Mouse (Mus musculus) thymus, adult 2 months (tissue): Measurements from ENCODE around the gene Epor. TPM values are rescaled to one million over a fixed set of nuclear protein-coding genes. Genes with fewer than 3 reads are reported as not detected.

Experiments used
- DNase-seq: peaks from one replicate; pipeline ENCODE4 v3.0.0; 2021
- H3K27ac ChIP-seq: fragments of 200-500 bp; 2 replicates; pipeline ENCODE4 v1.5.1; 2012; ENCODE audit warnings: low read length, control low read depth; ENCODE audit not compliant: control insufficient read depth, insufficient read depth
- H3K27me3 ChIP-seq: fragments of 200-500 bp; 2 replicates; pipeline ENCODE4 v1.6.1; 2012; ENCODE audit warnings: mild to moderate bottlenecking, low read length, moderate library complexity, mixed read lengths; ENCODE audit not compliant: control insufficient read depth, insufficient read depth
- H3K36me3 ChIP-seq: fragments of 200-500 bp; 2 replicates; pipeline ENCODE4 v1.6.1; 2012; ENCODE audit warnings: mild to moderate bottlenecking, low read length, moderate library complexity; ENCODE audit not compliant: control insufficient read depth, insufficient read depth
- H3K4me1 ChIP-seq: fragments of 200-500 bp; replicated peaks from 2 replicates; pipeline ENCODE4 v1.6.1; 2012; ENCODE audit warnings: low read length; ENCODE audit not compliant: control insufficient read depth, insufficient read depth
- H3K4me3 ChIP-seq: fragments of 200-500 bp; 2 replicates; pipeline ENCODE4 v1.5.1; 2012; ENCODE audit warnings: mild to moderate bottlenecking, low read length, control low read depth, moderate library complexity; ENCODE audit not compliant: control insufficient read depth, insufficient read depth
- CTCF ChIP-seq: fragments of 200-500 bp; IDR thresholded peaks from 2 replicates; pipeline ENCODE4 v1.5.1; 2012; ENCODE audit warnings: mild to moderate bottlenecking, control low read depth, low read length, moderate library complexity, borderline replicate concordance; ENCODE audit not compliant: control insufficient read depth, poor library complexity, insufficient read depth; ENCODE audit errors: extremely low read depth
- POLR2A ChIP-seq: fragments of 200-500 bp; IDR thresholded peaks from 2 replicates; pipeline ENCODE4 v1.6.1; 2012; ENCODE audit warnings: mild to moderate bottlenecking, low read length, control low read depth, moderate library complexity; ENCODE audit not compliant: control insufficient read depth, poor library complexity, insufficient read depth; ENCODE audit errors: extremely low read depth
- WGBS: fragments of 180-500 bp; shearing (Covaris S2); methylation state at CpG from one replicate; pipeline ENCODE4 v1.1.7; 2018; 5-methylcytosine and 5-hydroxymethylcytosine counted together
- polyA plus RNA-seq: library from polyadenylated mRNA; depleted of rRNA; stranded (reverse); fragments of >200 nt; gene quantifications from 2 replicates; pipeline ENCODE4 v1.2.3, GENCODE M21; 2012

Epor gene
- polyA plus RNA-seq, 1 experiment: 4.9 TPM

DNA sequence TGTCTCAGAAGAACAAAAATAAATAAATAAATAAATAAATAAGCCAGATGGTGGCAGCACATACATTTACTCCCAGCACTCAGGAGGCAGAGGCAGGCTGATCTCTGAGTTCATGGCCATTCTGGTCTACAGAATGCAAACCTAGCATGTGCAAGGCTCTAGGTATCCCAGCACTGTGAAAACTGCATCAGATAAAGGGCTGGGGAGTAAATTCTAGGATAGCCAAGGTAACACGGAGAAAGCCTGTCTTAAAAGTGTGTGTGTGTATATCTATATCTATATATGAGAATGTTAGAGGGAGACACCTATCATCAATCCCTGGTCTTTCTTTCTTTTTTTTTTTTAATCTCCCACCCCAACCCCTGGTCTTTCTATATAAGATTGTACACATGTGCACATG lies 37.8 kb downstream of the Epor start:
- TF ChIP-seq CTCF (no peak), POLR2A (no peak)
- Histone ChIP-seq H3K27me3 (no peaks in the 10 kb centered on the region), H3K27ac (no peak overlapping the region), H3K4me1 (peaks cover 8% of the 10 kb centered on the region; the same call in 1 of the 2 replicates), H3K36me3 (no peaks in the 10 kb centered on the region), H3K4me3 (no peak overlapping the region)
- no peak for DNase-seq
- WGBS: 100% methylated on average over 1 of the region's 1 CpGs

GRCm38 (mm10) chr9:21925034-21925433 lies 38.3 kb downstream of the Epor start:
- peaks cover 8% of the 10 kb centered on the region; the same call in 1 of the 2 replicates for H3K4me1 ChIP-seq
- TF ChIP-seq POLR2A (no peak), CTCF (no peak)
- H3K4me3 ChIP-seq: no peak overlapping the region
- H3K36me3 ChIP-seq: no peaks in the 10 kb centered on the region
- no peak for DNase-seq
- H3K27me3 ChIP-seq: no peaks in the 10 kb centered on the region
- no peak overlapping the region for H3K27ac ChIP-seq
- WGBS: 93% methylated on average over 3 of the region's 3 CpGs

DNA sequence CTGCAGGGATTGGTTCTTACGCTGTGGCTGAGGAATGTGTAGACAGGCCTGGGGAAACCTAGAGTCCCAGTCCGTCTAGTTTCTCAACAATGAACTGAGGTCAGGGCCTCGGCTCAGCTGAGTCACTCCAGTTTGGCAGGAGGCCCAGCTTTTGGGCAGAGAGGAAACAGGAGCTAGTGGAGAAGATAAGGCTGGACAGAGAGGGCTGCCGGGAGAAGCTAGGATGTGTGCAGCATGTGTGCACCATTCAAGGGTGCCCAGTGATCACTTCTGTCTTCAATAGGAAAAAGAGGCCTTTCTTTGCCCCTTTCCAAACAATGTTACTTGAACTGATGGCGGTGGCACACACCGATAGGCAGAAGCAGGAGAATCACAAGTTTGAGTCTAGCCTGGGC lies 39.2 kb downstream of the Epor start:
- no peaks in the 10 kb centered on the region for H3K27me3 ChIP-seq
- H3K36me3 ChIP-seq: no peaks in the 10 kb centered on the region
- peaks cover 8% of the 10 kb centered on the region; the same call in 1 of the 2 replicates for H3K4me1 ChIP-seq
- TF ChIP-seq CTCF (no peak), POLR2A (no peak)
- no peak overlapping the region for H3K4me3 ChIP-seq
- no peak overlapping the region for H3K27ac ChIP-seq
- no peak for DNase-seq
- 50% methylated on average over 6 of the region's 6 CpGs for WGBS

DNA sequence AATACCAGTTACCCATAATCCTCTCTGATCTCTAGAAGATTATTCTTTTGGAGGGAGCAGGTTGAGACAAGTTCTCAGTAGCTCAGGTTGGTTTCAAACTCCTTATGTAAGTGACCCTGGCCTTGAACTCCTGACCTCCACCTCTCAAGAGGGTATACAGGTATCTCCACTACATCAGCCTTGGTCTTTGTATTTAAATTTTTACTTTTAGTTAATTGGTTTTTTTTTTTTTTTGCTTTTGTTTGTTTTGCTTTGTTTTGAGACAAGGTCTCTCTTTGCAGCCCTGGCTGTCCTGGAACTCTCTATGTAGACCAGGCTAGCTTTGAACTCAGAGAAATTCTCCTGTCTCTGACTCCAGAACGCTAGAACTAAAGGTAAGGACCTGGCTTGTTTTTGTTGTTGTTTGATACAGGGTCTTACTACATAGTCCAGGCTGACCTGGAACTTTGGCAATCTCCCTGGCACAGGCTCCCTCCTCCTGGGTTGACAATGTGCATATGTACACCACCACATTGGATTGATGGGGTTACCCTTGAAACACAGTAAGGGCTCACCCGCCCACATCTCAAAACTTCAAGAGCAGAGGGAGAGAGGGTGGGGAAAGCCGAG lies 39.7 kb downstream of the Epor start:
- Histone ChIP-seq H3K4me3 (no peak overlapping the region), H3K36me3 (no peaks in the 10 kb centered on the region), H3K4me1 (peaks cover 8% of the 10 kb centered on the region; the same call in 1 of the 2 replicates), H3K27me3 (no peaks in the 10 kb centered on the region), H3K27ac (no peak overlapping the region)
- 39% methylated on average over 3 of the region's 3 CpGs for WGBS
- DNase-seq: no peak
- TF ChIP-seq POLR2A (no peak), CTCF (no peak)

DNA sequence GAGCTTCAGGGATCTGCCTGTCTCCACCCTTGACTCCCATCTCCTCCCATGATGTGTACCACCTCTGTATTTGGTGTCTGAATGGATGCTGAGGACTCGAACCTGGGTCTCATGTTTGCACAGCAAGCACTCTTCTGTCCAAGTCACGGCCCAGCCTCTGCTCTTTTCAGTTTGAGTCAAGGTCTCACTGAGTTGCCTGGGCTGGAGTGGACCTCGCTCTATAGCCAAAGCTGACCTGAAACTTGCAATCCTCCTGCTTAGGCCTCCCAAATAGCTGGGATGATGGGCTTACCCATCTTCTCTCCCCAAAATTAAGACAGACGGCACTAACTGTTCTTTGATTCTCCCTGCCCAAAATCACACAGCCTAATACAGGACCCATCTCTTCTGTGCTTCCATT lies 40.3 kb downstream of the Epor start:
- TF ChIP-seq POLR2A (no peak), CTCF (no peak)
- Histone ChIP-seq H3K36me3 (no peaks in the 10 kb centered on the region), H3K27ac (no peak overlapping the region), H3K27me3 (no peaks in the 10 kb centered on the region), H3K4me1 (peaks cover 11% of the 10 kb centered on the region; the same call in 1 of the 2 replicates), H3K4me3 (no peak overlapping the region)
- 93% methylated on average over 4 of the region's 4 CpGs for WGBS
- no peak for DNase-seq

- DNase-seq: no peak
- Histone ChIP-seq H3K27me3 (no peaks in the 10 kb centered on the region), H3K4me3 (no peak overlapping the region), H3K36me3 (no peaks in the 10 kb centered on the region), H3K27ac (no peak overlapping the region), H3K4me1 (peaks cover 11% of the 10 kb centered on the region)
- TF ChIP-seq CTCF: no peak
- no peak for TF ChIP-seq POLR2A
- WGBS: 60% methylated on average over 5 of the region's 5 CpGs
These were observed 44.5 kb downstream of the Epor start for GRCm38 (mm10) chr9:21918692-21919384.

- H3K27ac ChIP-seq: no peak within 1 kb of the TSS
- TF ChIP-seq CTCF: peak; percentile 60; the same call in 1 of the 2 replicates
- peak; percentile 80 for TF ChIP-seq POLR2A
- no peaks in the 10 kb centered on the region for H3K27me3 ChIP-seq
- DNase-seq: peak; percentile 95
- peaks cover 11% of the 10 kb centered on the region for H3K4me1 ChIP-seq
- H3K4me3 ChIP-seq: peak within 1 kb of the TSS; percentile 72
- H3K36me3 ChIP-seq: no peaks in the 10 kb centered on the region
- under 1% methylated on average over 36 of the region's 36 CpGs for WGBS
These were observed 45.2 kb downstream of the Epor start, which contains the start of gene Rab3d for GRCm38 (mm10) chr9:21918035-21918592. TSS of gene Rab3d (minus strand) at chr9:21918192.
